Mouse (Mus musculus) thymus, adult 2 months (tissue): Measurements from ENCODE around the gene Tshz2.

Experiments
- CTCF ChIP-seq: fragments of 200-500 bp; IDR thresholded peaks from 2 replicates; pipeline ENCODE4 v1.5.1; 2012; ENCODE audit warnings: mild to moderate bottlenecking, control low read depth, low read length, moderate library complexity, borderline replicate concordance; ENCODE audit not compliant: control insufficient read depth, poor library complexity, insufficient read depth; ENCODE audit errors: extremely low read depth
- POLR2A ChIP-seq: fragments of 200-500 bp; IDR thresholded peaks from 2 replicates; pipeline ENCODE4 v1.6.1; 2012; ENCODE audit warnings: mild to moderate bottlenecking, low read length, control low read depth, moderate library complexity; ENCODE audit not compliant: control insufficient read depth, poor library complexity, insufficient read depth; ENCODE audit errors: extremely low read depth

DNA sequence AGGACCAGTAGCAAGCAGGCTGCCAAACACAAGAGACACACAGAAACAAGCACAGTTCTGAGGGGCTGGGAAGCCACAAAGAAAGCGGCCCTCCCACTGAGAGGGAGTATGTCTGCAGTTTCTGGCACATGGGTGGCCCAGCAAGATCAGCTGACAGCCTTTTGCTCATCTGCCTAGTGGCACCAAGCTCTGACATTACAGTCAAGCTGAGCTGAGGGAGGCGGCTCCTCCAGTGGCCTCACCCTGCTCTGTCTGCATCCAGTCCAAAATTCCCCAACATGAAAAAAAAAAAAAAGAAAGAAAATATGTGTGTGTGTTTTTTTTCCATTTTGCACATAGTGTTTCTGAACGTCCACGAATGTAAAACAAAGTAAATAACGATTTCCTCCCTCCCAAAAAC, 400.4 kb downstream of the Tshz2 start:
- TF ChIP-seq CTCF (no peak), POLR2A (no peak)
